Mouse (Mus musculus) E14TG2a.4 (cell line): ENCODE results near the gene Lef1.

Experiments
- CTCF ChIP-seq: conservative IDR thresholded peaks from 2 replicates; pipeline ENCODE4 v1.5.1; 2014; ENCODE audit warnings: low read length
- NANOG ChIP-seq: IDR thresholded peaks from 2 replicates; pipeline ENCODE4 v1.6.1; 2014; ENCODE audit warnings: borderline replicate concordance, low read length, mixed read lengths
- POU5F1 ChIP-seq: IDR thresholded peaks from 2 replicates; pipeline ENCODE4 v1.6.1; 2014; ENCODE audit warnings: low read length, borderline replicate concordance

GRCm38 (mm10) chr3:131139345-131140090 is 29.2 kb downstream of the Lef1 start:
- TF ChIP-seq CTCF (no peak), POU5F1 (no peak), NANOG (no peak)
